Mouse (Mus musculus): ENCODE measurements at regions not wholly inside any gene's neighbourhood (a gene's known extent, or its start where the extent isn't known, plus 50 kb on each side); places are given as distances from the start of the nearest gene placed in this dataset.

DNA sequence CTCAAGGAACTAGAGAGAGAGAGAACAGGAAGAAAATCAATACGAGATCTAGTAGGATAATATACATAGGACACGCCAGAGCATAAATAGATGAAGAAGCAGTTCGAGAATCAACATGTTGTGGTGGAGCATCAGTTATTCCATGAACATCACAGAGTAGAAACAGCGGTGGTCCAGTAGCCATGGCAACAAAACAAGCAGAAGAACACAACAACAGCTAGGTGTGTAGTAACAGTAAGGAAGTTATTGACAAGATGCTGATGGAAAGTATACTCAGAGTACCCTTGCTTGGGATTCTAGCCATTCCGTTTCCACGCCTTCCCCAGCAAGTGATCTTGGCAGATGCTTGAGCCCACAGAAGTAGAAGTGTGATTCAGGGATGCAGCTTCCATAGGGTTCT lies 317.3 kb upstream of the Klf3 start:
- no peak for ATAC-seq (ENCODE audit: insufficient number of reproducible peaks, insufficient read depth, low FRiP score, low TSS enrichment)

GRCm38 (mm10) chr5:64486761-64487160 lies 316.4 kb upstream of the Klf3 start:
- Histone ChIP-seq H3K4me2 (replicated peaks) (no peak overlapping the region), H3K9ac (no peak overlapping the region), H3K4me1 (peaks cover 6% of the 10 kb centered on the region; the same call in 1 of the 2 replicates), H3K27ac (no peak overlapping the region), H3K36me3 (no peaks in the 10 kb centered on the region), H3K4me3 (no peak overlapping the region), H3K9me3 (no peaks in the 10 kb centered on the region), H3K27me3 (no peaks in the 10 kb centered on the region)
- no peak for ATAC-seq (ENCODE audit: insufficient number of reproducible peaks, insufficient read depth, low FRiP score, low TSS enrichment)
- WGBS = 88% methylated on average over 1 of the region's 1 CpGs

More for the DNA sequence above, 317.3 kb upstream of the Klf3 start:
- H3K4me3 ChIP-seq = no peak overlapping the region
- no peaks in the 10 kb centered on the region for H3K36me3 ChIP-seq
- no peak overlapping the region for H3K27ac ChIP-seq
- H3K9me3 ChIP-seq = no peaks in the 10 kb centered on the region
- H3K4me1 ChIP-seq = peaks cover 6% of the 10 kb centered on the region; the same call in 1 of the 2 replicates
- H3K27me3 ChIP-seq = no peaks in the 10 kb centered on the region
- 94% methylated on average over 6 of the region's 6 CpGs for WGBS
- H3K9ac ChIP-seq = no peak overlapping the region
- H3K4me2 ChIP-seq (replicated peaks) = no peak overlapping the region

DNA sequence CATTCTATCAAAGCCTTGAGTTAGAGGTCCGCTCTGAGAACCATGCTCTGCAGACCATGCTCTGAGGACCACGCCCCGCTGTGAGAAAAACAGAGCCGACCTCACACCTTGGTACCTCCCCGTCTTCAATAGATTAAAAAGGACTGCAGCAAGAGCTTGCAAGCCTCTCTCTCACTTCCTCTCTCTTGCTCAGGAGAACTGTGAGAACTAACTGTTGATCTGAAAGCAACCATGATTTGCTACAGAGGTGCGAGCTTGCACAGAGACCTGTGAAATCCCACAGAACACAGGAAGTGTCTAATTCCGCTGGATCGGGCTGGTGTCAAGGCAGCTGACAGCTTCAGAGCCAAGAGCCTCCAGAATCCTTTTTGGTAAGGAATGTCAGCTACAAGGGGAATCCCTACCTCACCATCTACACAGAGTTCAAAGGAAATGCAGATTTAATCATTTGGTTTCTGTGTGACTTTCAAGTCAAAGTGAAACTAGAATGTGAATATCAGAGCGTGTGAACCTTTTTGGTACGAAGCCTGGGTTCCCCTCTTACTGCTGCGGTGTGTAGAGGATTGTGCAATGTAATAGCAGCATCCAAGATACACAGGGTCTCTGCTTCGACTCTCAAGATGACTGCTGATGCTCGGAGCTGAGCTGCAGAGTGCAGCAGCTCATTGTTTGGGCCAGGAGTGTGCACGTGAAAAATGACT lies 315.3 kb upstream of the Klf3 start:
- no peaks in the 10 kb centered on the region for H3K36me3 ChIP-seq
- no peak overlapping the region for H3K4me2 ChIP-seq (replicated peaks)
- no peak overlapping the region for H3K9ac ChIP-seq
- H3K9me3 ChIP-seq = no peaks in the 10 kb centered on the region
- no peaks in the 10 kb centered on the region for H3K27me3 ChIP-seq
- no peak for ATAC-seq (ENCODE audit: insufficient number of reproducible peaks, insufficient read depth, low FRiP score, low TSS enrichment)
- WGBS = 79% methylated on average over 14 of the region's 14 CpGs
- H3K4me1 ChIP-seq = peaks cover 6% of the 10 kb centered on the region; the same call in 1 of the 2 replicates
- H3K4me3 ChIP-seq = no peak overlapping the region
- H3K27ac ChIP-seq = no peak overlapping the region

GRCm38 (mm10) chr5:64489656-64490444 lies 313.3 kb upstream of the Klf3 start:
- no peak overlapping the region for H3K27ac ChIP-seq
- WGBS = 78% methylated on average over 4 of the region's 4 CpGs
- no peak overlapping the region for H3K9ac ChIP-seq
- H3K4me2 ChIP-seq (replicated peaks) = no peak overlapping the region
- H3K9me3 ChIP-seq = no peaks in the 10 kb centered on the region
- H3K4me3 ChIP-seq = no peak overlapping the region
- H3K27me3 ChIP-seq = no peaks in the 10 kb centered on the region
- H3K4me1 ChIP-seq = peaks cover 6% of the 10 kb centered on the region; the same call in 1 of the 2 replicates
- no peak for ATAC-seq (ENCODE audit: insufficient number of reproducible peaks, insufficient read depth, low FRiP score, low TSS enrichment)
- no peaks in the 10 kb centered on the region for H3K36me3 ChIP-seq

DNA sequence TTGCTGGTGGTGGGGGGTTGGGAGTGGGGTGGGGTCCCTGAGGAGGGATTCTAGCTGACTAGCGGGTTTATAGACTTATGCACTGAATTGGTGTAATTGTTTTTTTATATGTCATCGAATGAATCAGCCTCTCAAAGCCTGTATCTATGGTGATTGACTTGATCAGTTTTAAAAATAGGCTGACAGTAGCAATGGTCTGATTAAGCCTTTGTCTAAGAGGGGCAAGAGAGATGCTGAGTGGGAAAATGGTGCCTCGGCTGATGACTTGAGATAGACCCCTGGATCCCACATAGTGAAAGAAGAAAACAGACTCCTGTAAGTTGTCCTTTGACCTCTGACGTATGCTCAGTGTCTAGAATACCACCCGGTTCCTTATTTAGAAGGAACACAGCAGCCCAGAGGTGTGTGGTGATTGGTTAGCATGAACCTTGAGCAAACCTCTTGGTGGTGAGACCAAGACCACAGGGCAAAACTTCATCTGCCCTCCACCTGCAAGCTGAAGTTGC lies 312.7 kb upstream of the Klf3 start:
- no peaks in the 10 kb centered on the region for H3K9me3 ChIP-seq
- no peak overlapping the region for H3K4me2 ChIP-seq (replicated peaks)
- no peak overlapping the region for H3K27ac ChIP-seq
- no peaks in the 10 kb centered on the region for H3K27me3 ChIP-seq
- no peak overlapping the region for H3K9ac ChIP-seq
- peaks cover 6% of the 10 kb centered on the region; the same call in 1 of the 2 replicates for H3K4me1 ChIP-seq
- no peak for ATAC-seq (ENCODE audit: insufficient number of reproducible peaks, insufficient read depth, low FRiP score, low TSS enrichment)
- no peak overlapping the region for H3K4me3 ChIP-seq
- no peaks in the 10 kb centered on the region for H3K36me3 ChIP-seq
- 53% methylated on average over 5 of the region's 5 CpGs for WGBS

- no peak for ATAC-seq (ENCODE audit: insufficient number of reproducible peaks, insufficient read depth, low FRiP score, low TSS enrichment)
These were observed 308.8 kb upstream of the Klf3 start for GRCm38 (mm10) chr5:64494429-64494828.

GRCm38 (mm10) chr5:64496853-64497252 lies 306.3 kb upstream of the Klf3 start:
- Histone ChIP-seq H3K4me3 (no peak overlapping the region), H3K4me2 (replicated peaks) (no peak overlapping the region), H3K27ac (no peak overlapping the region), H3K4me1 (peaks cover 9% of the 10 kb centered on the region; the same call in 1 of the 2 replicates), H3K36me3 (no peaks in the 10 kb centered on the region), H3K9me3 (no peaks in the 10 kb centered on the region), H3K9ac (no peak overlapping the region), H3K27me3 (no peaks in the 10 kb centered on the region)
- ATAC-seq (ENCODE audit: insufficient number of reproducible peaks, insufficient read depth, low FRiP score, low TSS enrichment) = no peak
- WGBS = 86% methylated on average over 4 of the region's 4 CpGs

More at GRCm38 (mm10) chr5:64494429-64494828, 308.8 kb upstream of the Klf3 start:
- no peaks in the 10 kb centered on the region for H3K27me3 ChIP-seq
- 91% methylated on average over 4 of the region's 4 CpGs for WGBS
- H3K9ac ChIP-seq = no peak overlapping the region
- H3K27ac ChIP-seq = no peak overlapping the region
- no peaks in the 10 kb centered on the region for H3K9me3 ChIP-seq
- no peak overlapping the region for H3K4me3 ChIP-seq
- H3K36me3 ChIP-seq = no peaks in the 10 kb centered on the region
- H3K4me2 ChIP-seq (replicated peaks) = no peak overlapping the region
- H3K4me1 ChIP-seq = peaks cover 6% of the 10 kb centered on the region; the same call in 1 of the 2 replicates

DNA sequence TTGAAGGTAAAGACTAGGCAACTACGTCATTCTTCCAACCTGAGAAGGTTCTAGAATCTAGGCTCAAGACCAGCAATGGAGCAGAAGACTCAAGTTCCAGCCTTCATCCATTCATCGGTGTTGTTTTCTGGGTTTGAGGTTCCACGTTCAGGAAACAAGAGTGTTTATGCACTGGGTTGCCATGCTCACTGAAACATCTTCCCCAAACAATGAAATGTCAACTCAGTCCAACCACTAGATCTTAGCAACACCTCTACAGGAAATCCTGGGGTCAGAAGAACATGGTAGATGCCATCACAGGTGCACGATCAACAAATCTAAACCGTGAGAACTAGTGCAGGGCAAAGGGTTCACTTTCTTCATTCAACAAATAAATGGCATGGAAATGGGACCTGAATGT lies 304.8 kb upstream of the Klf3 start:
- Histone ChIP-seq H3K9me3 (no peaks in the 10 kb centered on the region), H3K27ac (no peak overlapping the region), H3K9ac (no peak overlapping the region), H3K4me1 (peaks cover 9% of the 10 kb centered on the region), H3K27me3 (no peaks in the 10 kb centered on the region), H3K4me3 (no peak overlapping the region), H3K4me2 (replicated peaks) (no peak overlapping the region), H3K36me3 (no peaks in the 10 kb centered on the region)
- 90% methylated on average over 5 of the region's 5 CpGs for WGBS
- ATAC-seq (ENCODE audit: insufficient number of reproducible peaks, insufficient read depth, low FRiP score, low TSS enrichment) = no peak

DNA sequence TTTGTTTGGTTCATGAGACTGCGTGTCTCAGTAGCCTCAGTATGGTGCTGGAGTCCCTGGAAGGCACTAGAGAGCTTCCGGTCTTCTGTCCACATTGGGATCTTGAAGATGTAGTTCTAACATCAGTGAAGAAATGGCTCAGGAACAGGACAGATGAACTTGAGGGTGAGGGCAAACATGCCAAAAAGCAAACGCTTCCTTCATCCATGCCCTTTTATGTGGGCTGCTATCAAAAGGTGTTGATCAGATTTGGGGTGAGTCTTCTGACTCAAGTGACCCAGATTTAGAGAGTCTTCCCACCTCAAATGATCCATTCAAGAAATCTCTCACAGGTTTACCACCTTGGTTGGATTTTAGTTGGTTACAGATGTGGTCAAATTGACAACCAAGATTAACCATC lies 304.1 kb upstream of the Klf3 start:
- no peak overlapping the region for H3K9ac ChIP-seq
- H3K27ac ChIP-seq = no peak overlapping the region
- no peak for ATAC-seq (ENCODE audit: insufficient number of reproducible peaks, insufficient read depth, low FRiP score, low TSS enrichment)
- no peaks in the 10 kb centered on the region for H3K27me3 ChIP-seq
- WGBS = 95% methylated on average over 3 of the region's 3 CpGs
- H3K4me1 ChIP-seq = peaks cover 15% of the 10 kb centered on the region
- H3K4me2 ChIP-seq (replicated peaks) = no peak overlapping the region
- no peaks in the 10 kb centered on the region for H3K36me3 ChIP-seq
- H3K4me3 ChIP-seq = no peak overlapping the region
- no peaks in the 10 kb centered on the region for H3K9me3 ChIP-seq

GRCm38 (mm10) chr5:64500413-64500812 lies 302.8 kb upstream of the Klf3 start:
- Histone ChIP-seq H3K9ac (no peak overlapping the region), H3K4me2 (replicated peaks) (no peak overlapping the region), H3K9me3 (no peaks in the 10 kb centered on the region), H3K4me1 (peaks cover 25% of the 10 kb centered on the region), H3K36me3 (no peaks in the 10 kb centered on the region), H3K27ac (peak overlapping the region; percentile 36; the same call in 1 of the 2 replicates), H3K4me3 (no peak overlapping the region), H3K27me3 (no peaks in the 10 kb centered on the region)
- no peak for ATAC-seq (ENCODE audit: insufficient number of reproducible peaks, insufficient read depth, low FRiP score, low TSS enrichment)
- 65% methylated on average over 8 of the region's 8 CpGs for WGBS

DNA sequence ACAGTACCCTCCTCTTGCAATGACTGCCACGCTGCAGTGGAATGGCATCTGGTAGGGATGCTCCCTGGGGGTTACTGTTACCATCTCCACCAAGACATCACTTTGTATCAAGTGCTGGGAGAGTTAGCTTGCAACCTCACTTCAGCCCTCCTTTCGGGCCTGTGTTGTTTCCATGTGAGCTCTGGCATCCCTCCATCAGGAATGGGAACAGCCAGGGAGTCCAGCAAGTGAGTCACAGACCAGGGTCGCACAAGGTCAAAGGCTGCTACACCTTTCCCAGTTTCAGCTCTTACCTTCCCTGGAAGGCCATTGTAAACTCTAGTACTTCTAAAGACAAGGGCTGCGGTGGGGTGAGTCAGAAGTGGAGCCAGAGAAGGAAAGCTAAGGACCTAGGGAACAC lies 302.3 kb upstream of the Klf3 start:
- no peak overlapping the region for H3K9ac ChIP-seq
- H3K27ac ChIP-seq = peak overlapping the region; percentile 36; the same call in 1 of the 2 replicates
- no peaks in the 10 kb centered on the region for H3K27me3 ChIP-seq

DNA sequence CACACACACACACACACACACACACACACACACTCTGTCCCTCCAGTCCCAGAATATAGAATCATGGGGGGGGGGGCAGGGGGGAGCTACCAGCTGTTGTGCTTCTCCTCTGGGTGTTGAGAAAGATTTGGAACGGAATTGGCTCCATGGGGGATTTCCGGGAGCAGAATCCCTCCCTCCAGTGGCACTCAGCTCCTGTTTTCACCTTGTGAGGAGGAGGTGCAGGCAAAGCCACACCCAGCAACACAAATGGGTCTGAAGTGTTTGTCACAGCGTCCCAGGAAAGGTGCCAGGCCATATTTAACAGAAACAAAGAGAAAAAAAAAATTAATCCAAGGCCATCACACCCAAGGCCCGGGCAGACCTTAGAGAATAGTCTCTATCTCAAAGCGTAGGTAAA lies 301.4 kb upstream of the Klf3 start:
- H3K9me3 ChIP-seq = no peaks in the 10 kb centered on the region
- H3K27ac ChIP-seq = no peak overlapping the region
- WGBS = 66% methylated on average over 5 of the region's 5 CpGs
- no peaks in the 10 kb centered on the region for H3K36me3 ChIP-seq
- no peak for ATAC-seq (ENCODE audit: insufficient number of reproducible peaks, insufficient read depth, low FRiP score, low TSS enrichment)
- H3K4me1 ChIP-seq = peaks cover 34% of the 10 kb centered on the region
- no peak overlapping the region for H3K4me3 ChIP-seq
- no peak overlapping the region for H3K9ac ChIP-seq
- no peaks in the 10 kb centered on the region for H3K27me3 ChIP-seq
- H3K4me2 ChIP-seq (replicated peaks) = no peak overlapping the region

More for the DNA sequence above, 302.3 kb upstream of the Klf3 start:
- peaks cover 28% of the 10 kb centered on the region for H3K4me1 ChIP-seq
- no peak for ATAC-seq (ENCODE audit: insufficient number of reproducible peaks, insufficient read depth, low FRiP score, low TSS enrichment)
- no peak overlapping the region for H3K4me3 ChIP-seq
- H3K4me2 ChIP-seq (replicated peaks) = no peak overlapping the region
- H3K9me3 ChIP-seq = no peaks in the 10 kb centered on the region
- 75% methylated on average over 4 of the region's 4 CpGs for WGBS
- H3K36me3 ChIP-seq = no peaks in the 10 kb centered on the region
